In genomic region chr4:124610066-124610465, GRCm38 (mm10) we compare ENCODE assay signal across 27 mouse cellular contexts. TPM values are rescaled to one million over a fixed set of nuclear protein-coding genes. Genes with fewer than 3 reads are reported as not detected.
DNase-seq lines count a peak whose midpoint lies in the region; ATAC-seq and TF ChIP-seq lines count a peak whose summit lies in the region.
"Had no signal": no experiment of that assay in that cellular context is flagged by ENCODE, and none has a peak within 500 bp of the region (broad histone marks: within the 10 kb centered on the region; RNA-seq: fewer than 3 reads in every experiment).

No protein-coding gene starts in this region.

- H3K36me3 ChIP-seq in heart, embryonic 10.5 days = no peaks in the 10 kb centered on the region
- no peaks in the 10 kb centered on the region for H3K36me3 ChIP-seq in midbrain, postnatal 0 days (ENCODE audit: insufficient read depth, low read length)
- H3K36me3 ChIP-seq in midbrain, embryonic 16.5 days (ENCODE audit: control insufficient read depth, insufficient read depth, low read length) = no peaks in the 10 kb centered on the region
- H3K36me3 ChIP-seq: embryonic facial prominence, embryonic 13.5 days; embryonic facial prominence, embryonic 15.5 days; forebrain, embryonic 10.5 days had no signal

- no peak overlapping the region for H3K4me3 ChIP-seq in heart, embryonic 10.5 days
- no peak overlapping the region for H3K4me3 ChIP-seq in midbrain, postnatal 0 days (ENCODE audit: low read depth, low read length)
- no peak overlapping the region for H3K4me3 ChIP-seq in midbrain, embryonic 16.5 days (ENCODE audit: low read depth, low read length)
- H3K4me3 ChIP-seq: embryonic facial prominence, embryonic 13.5 days; embryonic facial prominence, embryonic 15.5 days; erythroblast, embryonic 14.5 days; forebrain, embryonic 10.5 days; forebrain, embryonic 13.5 days had no signal

- no peak for ATAC-seq in midbrain, postnatal 0 days (ENCODE audit: low FRiP score)
- ATAC-seq in midbrain, embryonic 16.5 days = no peak
- ATAC-seq: forebrain, embryonic 13.5 days; forebrain, embryonic 16.5 days had no signal

- H3K9me3 ChIP-seq in heart, embryonic 10.5 days = no peaks in the 10 kb centered on the region
- H3K9me3 ChIP-seq in midbrain, postnatal 0 days (ENCODE audit: low read length) = no peaks in the 10 kb centered on the region
- H3K9me3 ChIP-seq in midbrain, embryonic 16.5 days (replicated peaks; ENCODE audit: control insufficient read depth, low read length, poor library complexity, severe bottlenecking) = no peaks in the 10 kb centered on the region
- H3K9me3 ChIP-seq: embryonic facial prominence, embryonic 13.5 days; embryonic facial prominence, embryonic 15.5 days; forebrain, embryonic 10.5 days; forebrain, embryonic 13.5 days had no signal

- H3K4me2 ChIP-seq in midbrain, postnatal 0 days (ENCODE audit: low read depth, low read length, poor library complexity, severe bottlenecking) = no peak overlapping the region
- no peak overlapping the region for H3K4me2 ChIP-seq in midbrain, embryonic 16.5 days (ENCODE audit: low read length)
- H3K4me2 ChIP-seq: embryonic facial prominence, embryonic 13.5 days; embryonic facial prominence, embryonic 15.5 days; forebrain, embryonic 13.5 days had no signal

- H3K27me3 ChIP-seq in heart, embryonic 10.5 days (ENCODE audit: insufficient read depth, poor library complexity, severe bottlenecking) = peaks cover 41% of the 10 kb centered on the region
- no peaks in the 10 kb centered on the region for H3K27me3 ChIP-seq in midbrain, postnatal 0 days (ENCODE audit: insufficient read depth, low read length)
- no peaks in the 10 kb centered on the region for H3K27me3 ChIP-seq in midbrain, embryonic 16.5 days (ENCODE audit: control insufficient read depth, insufficient read depth, low read depth, low read length)
- H3K27me3 ChIP-seq: embryonic facial prominence, embryonic 15.5 days had no signal

- H3K4me1 ChIP-seq in heart, embryonic 10.5 days = peaks cover 33% of the 10 kb centered on the region
- H3K4me1 ChIP-seq in midbrain, postnatal 0 days (ENCODE audit: insufficient read depth, low read length) = no peaks in the 10 kb centered on the region
- peaks cover 2% of the 10 kb centered on the region; the same call in 1 of the 2 replicates for H3K4me1 ChIP-seq in midbrain, embryonic 16.5 days (ENCODE audit: control insufficient read depth, insufficient read depth, low read length)
- H3K4me1 ChIP-seq: embryonic facial prominence, embryonic 15.5 days had no signal

- no peak for TF ChIP-seq CTCF in midbrain, postnatal 0 days (IDR thresholded peaks at IDR 0.05)

- DNase-seq in cerebellum, postnatal 10 days = peak; percentile 56 to 74
- no peak for DNase-seq in cerebellum, adult 11-12 months
- peak; percentile 14 for DNase-seq in heart, postnatal 4 days
- no peak for DNase-seq in heart, embryonic 10.5 days (ENCODE audit: low spot score)
- peak; percentile 35 for DNase-seq in layer of hippocampus, adult 9-11 months
- DNase-seq in layer of hippocampus, postnatal 14 days (ENCODE audit: low spot score in 2 of 2) = no peak
- DNase-seq in midbrain, postnatal 0 days (ENCODE audit: low spot score) = peak; percentile 41
- DNase-seq: adrenal gland, adult 2 months; adrenal gland, postnatal 14 days; cerebellum, adult 11 months; cerebellum, adult 2 months; cerebellum, adult 9-10 months; cerebellum, postnatal 36 days; embryo, embryonic 11 days had no signal

- 64% methylated on average over 2 of the region's 2 CpGs for WGBS in heart, embryonic 10.5 days
- WGBS in midbrain, postnatal 0 days = 57% methylated on average over 2 of the region's 2 CpGs
- 71% methylated on average over 2 of the region's 2 CpGs for WGBS in midbrain, embryonic 16.5 days

- no peak overlapping the region for H3K9ac ChIP-seq in midbrain, postnatal 0 days (replicated peaks; ENCODE audit: low read length, poor library complexity, severe bottlenecking)
- H3K9ac ChIP-seq in midbrain, embryonic 16.5 days (ENCODE audit: low read depth, low read length) = no peak overlapping the region
- H3K9ac ChIP-seq: embryonic facial prominence, embryonic 13.5 days; embryonic facial prominence, embryonic 15.5 days; forebrain, embryonic 13.5 days had no signal

- H3K27ac ChIP-seq in heart, embryonic 10.5 days = no peak overlapping the region
- H3K27ac ChIP-seq in midbrain, postnatal 0 days (ENCODE audit: low read depth, low read length) = no peak overlapping the region
- H3K27ac ChIP-seq in midbrain, embryonic 16.5 days (ENCODE audit: low read length) = no peak overlapping the region
- H3K27ac ChIP-seq: embryonic facial prominence, embryonic 13.5 days; embryonic facial prominence, embryonic 15.5 days; forebrain, embryonic 10.5 days; forebrain, embryonic 13.5 days had no signal

RNA-seq across cellular contexts. Expression of gene 3100002H09Rik, which starts 0.5 kb away (rescaled TPM):
- not detected for total RNA-seq in heart, postnatal 4 days (2021)
- 0.20 TPM in 1 of 2 replicates, not detected in the other for polyA plus RNA-seq in heart, embryonic 10.5 days (2016; fragmentation: Nextera tagmentation; extraction: Ambion mirVana)
- under 1 TPM; 0.45 to 0.92 TPM for total RNA-seq in layer of hippocampus, postnatal 14 days (2021)
- total RNA-seq in midbrain, postnatal 0 days (2014; rRNA removed) = not detected in 2 replicates
- polyA plus RNA-seq in midbrain, postnatal 0 days (2015; fragmentation: Nextera tagmentation; extraction: Ambion mirVana) = 0.19 TPM in 1 of 2 replicates, not detected in the other
- polyA plus RNA-seq in midbrain, embryonic 16.5 days (2015; fragmentation: Nextera tagmentation; extraction: Ambion mirVana) = 1.1 and 1.5 TPM in 2 replicates
- total RNA-seq: adrenal gland, adult 2 months; adrenal gland, postnatal 14 days; adrenal gland, postnatal 4 days; common myeloid progenitor, adult 5-6 weeks; ES-E14; MEL had no signal
- polyA plus RNA-seq: adrenal gland, adult 2 months; C2C12; cerebellum, adult 2 months; embryonic facial prominence, embryonic 11.5 days; embryonic facial prominence, embryonic 13.5 days; erythroblast, embryonic 14.5 days had no signal

RNA-seq across cellular contexts. Expression of gene Pou3f1, which starts 46.5 kb away (rescaled TPM):
- under 1 TPM; 0.16 to 0.24 TPM for total RNA-seq in heart, postnatal 4 days (2021)
- 0.10 and 0.35 TPM in 2 replicates for polyA plus RNA-seq in heart, embryonic 10.5 days (2016; fragmentation: Nextera tagmentation; extraction: Ambion mirVana)
- total RNA-seq in layer of hippocampus, postnatal 14 days (2021) = 10 to 100 TPM; 33.0 to 41.2 TPM
- total RNA-seq in midbrain, postnatal 0 days (2014; rRNA removed) = 17.7 and 19.8 TPM in 2 replicates
- polyA plus RNA-seq in midbrain, postnatal 0 days (2015; fragmentation: Nextera tagmentation; extraction: Ambion mirVana) = 11.4 and 11.5 TPM in 2 replicates
- 12.3 and 14.4 TPM in 2 replicates for polyA plus RNA-seq in midbrain, embryonic 16.5 days (2015; fragmentation: Nextera tagmentation; extraction: Ambion mirVana)
- total RNA-seq: common myeloid progenitor, adult 5-6 weeks; MEL had no signal

Comparison
In these comparisons a context has a peak if more than half of its experiments do, and no peak if none do; other contexts are left out.
1. DNase-seq: peak in cerebellum, postnatal 10 days (2 of 2), heart, postnatal 4 days (single experiment), layer of hippocampus, adult 9-11 months (single experiment) and midbrain, postnatal 0 days (single experiment); none in cerebellum, adult 11-12 months (single experiment), heart, embryonic 10.5 days (single experiment) and layer of hippocampus, postnatal 14 days (0 of 2).
2. RNA of gene Pou3f1, which starts 46.5 kb away (total RNA-seq): 33.0 to 41.2 TPM in layer of hippocampus, postnatal 14 days and 17.7 to 19.8 TPM in midbrain, postnatal 0 days; 0.16 to 0.24 TPM in heart, postnatal 4 days; every median in the first group is over 10 times any median in the second.